Mouse (Mus musculus) small intestine, adult 2 months (tissue): ENCODE data around the gene B3galt5.

ENCODE experiments used
- CTCF ChIP-seq: fragments of 200-500 bp; IDR thresholded peaks from 2 replicates; pipeline ENCODE4 v1.5.1; 2012; ENCODE audit warnings: low read depth, mild to moderate bottlenecking, control low read depth, inconsistent platforms, low read length, moderate library complexity, mixed read lengths; ENCODE audit not compliant: insufficient replicate concordance, insufficient read length; ENCODE audit errors: extremely low read depth
- POLR2A ChIP-seq: fragments of 200-500 bp; IDR thresholded peaks from 2 replicates; pipeline ENCODE4 v1.6.1; 2012; ENCODE audit warnings: low read depth, mild to moderate bottlenecking, control low read depth, inconsistent platforms, low read length, moderate library complexity

DNA sequence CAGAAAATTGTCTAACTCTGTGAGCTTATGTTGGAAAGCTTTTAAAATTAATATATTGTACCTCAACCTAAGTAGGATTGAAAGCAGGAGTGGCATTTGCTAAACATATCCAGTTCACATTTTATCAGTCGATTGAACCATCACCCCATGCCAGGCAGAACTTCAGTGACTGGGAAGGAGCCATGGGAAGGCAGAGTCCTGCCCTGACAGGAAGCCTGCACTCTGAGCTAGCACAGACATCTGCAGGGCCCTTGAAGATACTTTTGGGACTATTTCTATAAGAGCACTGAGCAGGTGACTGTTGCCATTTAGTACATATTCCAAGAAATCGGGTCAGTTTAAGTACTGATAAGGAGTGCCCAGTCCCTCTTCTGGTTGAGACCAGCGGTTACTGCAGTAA is 13.6 kb upstream of the B3galt5 start:
- TF ChIP-seq CTCF = no peak
- TF ChIP-seq POLR2A = no peak
